ENCODE assay signal across 1 mouse cellular context in the genomic region with DNA sequence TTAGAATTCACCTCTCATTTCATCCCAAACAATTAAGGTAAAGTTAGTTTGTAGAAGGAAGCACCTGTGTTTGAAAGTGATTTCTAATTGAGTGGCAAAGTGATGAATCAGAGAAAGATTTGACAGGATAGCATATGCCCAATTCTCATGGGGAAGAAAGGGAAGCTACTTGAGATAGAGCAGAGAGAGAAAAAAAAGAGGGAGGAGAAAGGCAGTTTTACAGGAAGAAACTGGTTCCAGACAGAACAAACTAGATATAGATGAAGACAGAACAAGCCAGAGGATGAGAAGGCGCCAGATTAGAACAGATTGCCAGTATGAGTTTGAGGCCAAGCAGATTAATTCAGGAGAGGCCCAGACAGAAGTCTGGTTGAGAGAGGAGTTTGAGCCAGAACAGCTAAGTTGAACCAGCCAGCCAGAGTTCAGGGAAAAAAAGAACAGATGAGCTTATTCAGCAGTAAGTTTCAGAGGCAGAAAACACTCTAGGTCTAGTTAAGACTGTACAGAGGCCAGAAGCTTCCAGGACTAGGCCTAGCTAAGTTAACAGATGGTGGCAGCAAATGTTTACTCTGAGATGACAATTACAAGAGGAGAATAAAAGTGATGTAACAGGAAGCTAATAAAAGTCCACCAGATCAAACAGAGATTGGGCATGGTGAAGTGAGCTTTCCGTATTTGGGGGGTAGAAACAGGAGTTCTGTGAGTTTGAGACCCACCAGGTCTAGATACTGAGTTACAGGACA.
A peak's percentile ranks its signal among the peaks of the same experiment; 100 is the strongest.
TF ChIP-seq lines count a peak whose summit lies in the region.

No protein-coding gene starts in this region.

TF ChIP-seq in myocyte, 11 proteins besides CTCF, POLR2A, EP300 and RAD21:
- no peak for TF ChIP-seq MYOG (IDR thresholded peaks at IDR 0.05; ENCODE audit: control insufficient read depth in 1 of 3, insufficient read depth in 1 of 3, insufficient read length in 2 of 3, low read depth in 2 of 3)
- TF ChIP-seq CEBPB (IDR thresholded peaks at IDR 0.05; ENCODE audit: insufficient read depth, poor library complexity, severe bottlenecking), result 0 out of 2 replicates have a peak, but pooled peaks have one; percentile 32
TF ChIP-seq in myocyte: peak in this region for 1.
